Mouse (Mus musculus): ENCODE measurements around the gene Ncoa3. TPM values are rescaled to one million over a fixed set of nuclear protein-coding genes. Genes with fewer than 3 reads are reported as not detected.
A peak's percentile ranks its signal among the peaks of the same experiment; 100 is the strongest.

Ncoa3 gene
- total and polyA plus RNA-seq, 2 experiments, result 11.5 to 13.6 TPM

DNA sequence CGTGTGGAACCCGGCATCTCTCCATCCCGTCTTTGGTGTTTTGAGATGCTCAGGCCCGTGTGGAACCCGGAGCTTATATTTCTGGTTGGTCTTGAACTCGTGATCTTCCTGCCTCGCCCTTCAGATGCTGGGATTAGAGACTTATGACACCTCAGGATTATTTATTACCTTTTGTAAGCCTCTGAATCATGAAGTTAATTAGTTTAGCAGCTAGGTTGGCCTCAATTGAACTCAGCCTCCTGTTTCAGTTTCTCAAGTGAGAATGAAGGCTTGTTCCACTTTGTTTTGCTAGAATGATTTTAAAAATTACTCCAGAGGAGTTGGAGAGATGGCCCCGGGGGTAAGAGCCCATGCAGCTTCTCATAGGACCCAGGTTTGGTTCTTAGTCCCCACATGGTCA lies 3.3 kb downstream of the Ncoa3 start:
- DNase-seq (ENCODE audit: extremely low read depth, low read depth, low spot score), result no peak
- Histone ChIP-seq H3K27ac (replicated peaks; ENCODE audit: insufficient read depth, low read depth, low read length) (no peak overlapping the region), H3K27me3 (ENCODE audit: control insufficient read depth, insufficient read depth, low read length) (no peaks in the 10 kb centered on the region), H3K9ac (ENCODE audit: low read depth, low read length) (no peak overlapping the region), H3K4me3 (ENCODE audit: insufficient read depth, low read depth, low read length) (no peak overlapping the region), H3K4me1 (ENCODE audit: control insufficient read depth, insufficient read depth, low read length) (peaks cover 20% of the 10 kb centered on the region), H3K79me2 (ENCODE audit: control insufficient read depth, insufficient read depth, low read length) (peaks cover 44% of the 10 kb centered on the region), H3K36me3 (ENCODE audit: control insufficient read depth, insufficient read depth, low read length) (no peaks in the 10 kb centered on the region)
- no peak for TF ChIP-seq CTCF (IDR thresholded peaks at IDR 0.05; ENCODE audit: low read depth, low read length)
- TF ChIP-seq POLR2A (IDR thresholded peaks at IDR 0.05; ENCODE audit: extremely low read depth, insufficient read depth, low read length), result no peak
- WGBS, result 86% methylated on average over 8 of the region's 8 CpGs

DNA sequence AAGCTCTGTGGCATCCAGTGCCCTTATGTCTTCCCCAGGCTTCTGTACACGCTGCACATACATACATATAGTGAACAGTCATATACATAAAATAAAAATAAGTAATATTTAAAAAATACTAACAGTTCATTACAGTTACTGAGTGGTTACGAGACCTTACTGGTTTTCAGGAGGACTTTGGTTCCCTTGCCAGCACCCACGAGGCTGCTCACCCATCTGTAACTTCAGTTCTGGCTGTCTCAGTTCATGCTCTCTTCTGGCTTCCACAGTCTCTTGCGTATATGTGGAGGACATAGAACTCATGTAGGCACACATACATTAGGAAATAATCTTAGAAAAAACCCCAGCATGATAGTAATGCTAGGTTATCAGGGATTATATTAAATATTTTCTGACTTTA lies 3.7 kb downstream of the Ncoa3 start:
- Histone ChIP-seq H3K79me2 (ENCODE audit: control insufficient read depth, insufficient read depth, low read length) (peaks cover 44% of the 10 kb centered on the region), H3K27me3 (ENCODE audit: control insufficient read depth, insufficient read depth, low read length) (no peaks in the 10 kb centered on the region), H3K27ac (replicated peaks; ENCODE audit: insufficient read depth, low read depth, low read length) (no peak overlapping the region), H3K4me3 (ENCODE audit: insufficient read depth, low read depth, low read length) (no peak overlapping the region), H3K9ac (ENCODE audit: low read depth, low read length) (no peak overlapping the region), H3K36me3 (ENCODE audit: control insufficient read depth, insufficient read depth, low read length) (no peaks in the 10 kb centered on the region), H3K4me1 (ENCODE audit: control insufficient read depth, insufficient read depth, low read length) (peaks cover 20% of the 10 kb centered on the region)
- DNase-seq (ENCODE audit: extremely low read depth, low read depth, low spot score), result no peak
- 62% methylated on average over 4 of the region's 4 CpGs for WGBS
- TF ChIP-seq POLR2A (IDR thresholded peaks at IDR 0.05; ENCODE audit: extremely low read depth, insufficient read depth, low read length) (no peak), CTCF (IDR thresholded peaks at IDR 0.05; ENCODE audit: low read depth, low read length) (no peak)

- Histone ChIP-seq H3K36me3 (ENCODE audit: control insufficient read depth, insufficient read depth, low read length) (no peaks in the 10 kb centered on the region), H3K79me2 (ENCODE audit: control insufficient read depth, insufficient read depth, low read length) (peaks cover 44% of the 10 kb centered on the region), H3K4me1 (ENCODE audit: control insufficient read depth, insufficient read depth, low read length) (peaks cover 28% of the 10 kb centered on the region), H3K27me3 (ENCODE audit: control insufficient read depth, insufficient read depth, low read length) (no peaks in the 10 kb centered on the region), H3K9ac (ENCODE audit: low read depth, low read length) (no peak overlapping the region), H3K27ac (replicated peaks; ENCODE audit: insufficient read depth, low read depth, low read length) (no peak overlapping the region), H3K4me3 (ENCODE audit: insufficient read depth, low read depth, low read length) (no peak overlapping the region)
- DNase-seq (ENCODE audit: extremely low read depth, low read depth, low spot score), result no peak
- TF ChIP-seq CTCF (IDR thresholded peaks at IDR 0.05; ENCODE audit: low read depth, low read length), result peak; percentile 35
- no peak for TF ChIP-seq POLR2A (IDR thresholded peaks at IDR 0.05; ENCODE audit: extremely low read depth, insufficient read depth, low read length)
- 89% methylated on average over 8 of the region's 8 CpGs for WGBS
Observed at GRCm38 (mm10) chr2:165997256-165997967, 5.0 kb downstream of the Ncoa3 start.

DNA sequence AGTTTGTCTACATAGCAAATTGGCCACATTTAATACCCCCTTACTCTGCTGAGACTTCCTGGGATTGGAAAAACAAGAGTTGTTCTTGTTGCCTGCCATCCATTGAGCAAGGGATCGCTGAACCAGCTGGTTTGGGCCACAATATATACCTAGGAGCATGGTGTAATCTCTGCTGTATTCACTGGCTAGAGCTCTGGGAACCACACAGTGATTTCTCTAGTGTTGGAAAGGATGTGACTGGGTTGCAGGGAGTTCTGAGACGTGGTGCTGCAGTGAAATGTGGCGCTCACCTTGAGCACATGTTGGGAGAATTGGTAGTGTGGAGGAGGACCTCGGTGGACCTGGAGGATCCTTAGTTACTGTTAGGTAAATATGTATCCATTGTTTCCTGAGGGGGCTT lies 6.5 kb downstream of the Ncoa3 start:
- Histone ChIP-seq H3K36me3 (ENCODE audit: control insufficient read depth, insufficient read depth, low read length) (no peaks in the 10 kb centered on the region), H3K79me2 (ENCODE audit: control insufficient read depth, insufficient read depth, low read length) (peaks cover 30% of the 10 kb centered on the region), H3K27me3 (ENCODE audit: control insufficient read depth, insufficient read depth, low read length) (no peaks in the 10 kb centered on the region), H3K4me3 (ENCODE audit: insufficient read depth, low read depth, low read length) (no peak overlapping the region), H3K4me1 (ENCODE audit: control insufficient read depth, insufficient read depth, low read length) (peaks cover 28% of the 10 kb centered on the region), H3K9ac (ENCODE audit: low read depth, low read length) (no peak overlapping the region), H3K27ac (replicated peaks; ENCODE audit: insufficient read depth, low read depth, low read length) (0 out of 2 replicates have a peak overlapping the region, but pooled peaks have one; percentile 17)
- WGBS, result 47% methylated on average over 4 of the region's 4 CpGs
- no peak for DNase-seq (ENCODE audit: extremely low read depth, low read depth, low spot score)
- TF ChIP-seq POLR2A (IDR thresholded peaks at IDR 0.05; ENCODE audit: extremely low read depth, insufficient read depth, low read length), result no peak
- no peak for TF ChIP-seq CTCF (IDR thresholded peaks at IDR 0.05; ENCODE audit: low read depth, low read length)

- H3K4me1 ChIP-seq (ENCODE audit: control insufficient read depth, insufficient read depth, low read length), result peaks cover 29% of the 10 kb centered on the region
- TF ChIP-seq CTCF (IDR thresholded peaks at IDR 0.05; ENCODE audit: low read depth, low read length), result no peak
- no peak for TF ChIP-seq POLR2A (IDR thresholded peaks at IDR 0.05; ENCODE audit: extremely low read depth, insufficient read depth, low read length)
- 34% methylated on average over 5 of the region's 5 CpGs for WGBS
- no peak overlapping the region for H3K4me3 ChIP-seq (ENCODE audit: insufficient read depth, low read depth, low read length)
- H3K9ac ChIP-seq (ENCODE audit: low read depth, low read length), result no peak overlapping the region
- H3K27ac ChIP-seq (replicated peaks; ENCODE audit: insufficient read depth, low read depth, low read length), result no peak overlapping the region
- peaks cover 29% of the 10 kb centered on the region for H3K79me2 ChIP-seq (ENCODE audit: control insufficient read depth, insufficient read depth, low read length)
- DNase-seq (ENCODE audit: extremely low read depth, low read depth, low spot score), result peak; percentile 49
- no peaks in the 10 kb centered on the region for H3K27me3 ChIP-seq (ENCODE audit: control insufficient read depth, insufficient read depth, low read length)
- no peaks in the 10 kb centered on the region for H3K36me3 ChIP-seq (ENCODE audit: control insufficient read depth, insufficient read depth, low read length)
Observed at GRCm38 (mm10) chr2:165999790-166000189, 7.4 kb downstream of the Ncoa3 start.

DNA sequence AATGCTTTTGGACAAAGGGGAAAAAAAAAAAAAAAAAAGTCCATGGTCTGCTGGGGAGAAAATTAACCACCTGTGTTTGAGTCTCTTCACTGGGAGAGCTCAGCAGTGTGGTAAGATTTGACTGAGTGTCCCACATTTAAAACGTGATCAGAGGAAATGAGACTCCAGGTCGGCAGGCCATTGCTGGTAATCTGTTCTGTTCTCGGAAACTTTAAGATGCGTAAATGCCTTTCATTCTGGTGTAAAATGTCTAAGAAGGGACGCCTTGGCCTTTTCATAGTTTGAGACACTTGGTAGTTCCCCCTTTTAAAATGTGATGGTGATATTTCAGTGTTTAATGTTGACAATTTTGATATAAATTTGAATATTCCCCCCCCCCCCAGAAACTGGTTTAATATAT lies 7.8 kb downstream of the Ncoa3 start:
- peaks cover 29% of the 10 kb centered on the region for H3K4me1 ChIP-seq (ENCODE audit: control insufficient read depth, insufficient read depth, low read length)
- WGBS, result 67% methylated on average over 5 of the region's 5 CpGs

More for the DNA sequence above, 7.8 kb downstream of the Ncoa3 start:
- Histone ChIP-seq H3K27ac (replicated peaks; ENCODE audit: insufficient read depth, low read depth, low read length) (no peak overlapping the region; the same call in 1 of the 2 replicates), H3K27me3 (ENCODE audit: control insufficient read depth, insufficient read depth, low read length) (no peaks in the 10 kb centered on the region), H3K4me3 (ENCODE audit: insufficient read depth, low read depth, low read length) (no peak overlapping the region), H3K36me3 (ENCODE audit: control insufficient read depth, insufficient read depth, low read length) (no peaks in the 10 kb centered on the region), H3K9ac (ENCODE audit: low read depth, low read length) (no peak overlapping the region), H3K79me2 (ENCODE audit: control insufficient read depth, insufficient read depth, low read length) (peaks cover 27% of the 10 kb centered on the region)
- no peak for TF ChIP-seq CTCF (IDR thresholded peaks at IDR 0.05; ENCODE audit: low read depth, low read length)
- no peak for TF ChIP-seq POLR2A (IDR thresholded peaks at IDR 0.05; ENCODE audit: extremely low read depth, insufficient read depth, low read length)
- DNase-seq (ENCODE audit: extremely low read depth, low read depth, low spot score), result no peak

All from liver, adult 2 months (tissue).